Mouse (Mus musculus) embryonic fibroblast, embryonic 13.5 days (primary cell): ENCODE results near the gene Tfb2m. TPM values are rescaled to one million over a fixed set of nuclear protein-coding genes. Genes with fewer than 3 reads are reported as not detected.

Source experiments
- H3K27ac ChIP-seq: 2 replicates; pipeline ENCODE4 v1.5.1; 2012; ENCODE audit warnings: low read length, control low read depth, inconsistent platforms; ENCODE audit not compliant: insufficient read depth
- H3K4me1 ChIP-seq: 2 replicates; pipeline ENCODE4 v1.6.1; 2011; ENCODE audit warnings: low read length; ENCODE audit not compliant: control insufficient read depth, insufficient read depth
- H3K4me3 ChIP-seq: 2 replicates; pipeline ENCODE4 v1.5.1; 2011; ENCODE audit warnings: mild to moderate bottlenecking, control low read depth, low read length; ENCODE audit not compliant: insufficient read depth
- CTCF ChIP-seq: IDR thresholded peaks from 2 replicates; pipeline ENCODE4 v1.5.1; 2011; ENCODE audit warnings: mild to moderate bottlenecking, control low read depth, low read length, moderate library complexity, borderline replicate concordance; ENCODE audit not compliant: insufficient read depth
- POLR2A ChIP-seq: IDR thresholded peaks from 2 replicates; pipeline ENCODE4 v1.6.1; 2011; ENCODE audit warnings: low read depth, mild to moderate bottlenecking, control low read depth, low read length, moderate library complexity
- polyA plus RNA-seq: library from polyadenylated mRNA; stranded (reverse); fragments of >200 nt; gene quantifications from 2 replicates; pipeline ENCODE4 v1.2.4, GENCODE M21; 2011; ENCODE audit warnings: low read depth; ENCODE audit not compliant: missing spikeins, insufficient read length

The Tfb2m gene
- polyA plus RNA-seq, 1 experiment: 35.1 TPM

- no peak overlapping the region for H3K27ac ChIP-seq
- no peak overlapping the region for H3K4me3 ChIP-seq
- TF ChIP-seq POLR2A (no peak), CTCF (no peak)
- H3K4me1 ChIP-seq: peaks cover 3% of the 10 kb centered on the region
Observed at GRCm38 (mm10) chr1:179548220-179548619, 2.2 kb upstream of the Tfb2m start.

GRCm38 (mm10) chr1:179547176-179547575 is 1.1 kb upstream of the Tfb2m start:
- TF ChIP-seq CTCF (no peak), POLR2A (no peak)
- Histone ChIP-seq H3K4me3 (peak overlapping the region; percentile 85), H3K4me1 (peaks cover 3% of the 10 kb centered on the region), H3K27ac (peak overlapping the region; percentile 50; the same call in 1 of the 2 replicates)

GRCm38 (mm10) chr1:179546551-179546917 is 467 bp upstream of the Tfb2m start:
- peak overlapping the region; percentile 85 for H3K4me3 ChIP-seq
- TF ChIP-seq CTCF: no peak
- peak; percentile 0; the same call in 1 of the 2 replicates for TF ChIP-seq POLR2A
- H3K27ac ChIP-seq: peak overlapping the region; percentile 50
- peaks cover 3% of the 10 kb centered on the region for H3K4me1 ChIP-seq

- no peak overlapping the region for H3K4me3 ChIP-seq
- no peak overlapping the region for H3K27ac ChIP-seq
- TF ChIP-seq CTCF (no peak), POLR2A (no peak)
- no peaks in the 10 kb centered on the region for H3K4me1 ChIP-seq
Observed at GRCm38 (mm10) chr1:179541502-179541901, 4.6 kb downstream of the Tfb2m start.

- no peak overlapping the region for H3K27ac ChIP-seq
- no peaks in the 10 kb centered on the region for H3K4me1 ChIP-seq
- TF ChIP-seq CTCF (no peak), POLR2A (no peak)
- H3K4me3 ChIP-seq: no peak overlapping the region
Observed at GRCm38 (mm10) chr1:179539887-179540286, 6.2 kb downstream of the Tfb2m start.

GRCm38 (mm10) chr1:179539054-179539453 is 7.0 kb downstream of the Tfb2m start:
- Histone ChIP-seq H3K4me3 (no peak overlapping the region), H3K27ac (no peak overlapping the region), H3K4me1 (no peaks in the 10 kb centered on the region)
- TF ChIP-seq CTCF (no peak), POLR2A (no peak)

GRCm38 (mm10) chr1:179519901-179520300 is 26.2 kb downstream of the Tfb2m start:
- Histone ChIP-seq H3K4me3 (no peak overlapping the region), H3K4me1 (no peaks in the 10 kb centered on the region), H3K27ac (no peak overlapping the region)
- TF ChIP-seq CTCF (no peak), POLR2A (no peak)

- H3K4me3 ChIP-seq: peak within 1 kb of the TSS; percentile 71
- H3K4me1 ChIP-seq: no peaks in the 10 kb centered on the region
- peak; percentile 61; the same call in 1 of the 2 replicates for TF ChIP-seq CTCF
- TF ChIP-seq POLR2A: peak; percentile 86
- no peak within 1 kb of the TSS for H3K27ac ChIP-seq
Observed at GRCm38 (mm10) chr1:179517713-179518465, 28.2 kb downstream of the Tfb2m start, which contains the start of gene Smyd3. Gene Smyd3, minus strand, starts transcription at chr1:179518041.

- Histone ChIP-seq H3K27ac (no peak overlapping the region), H3K4me1 (0 out of 2 replicates have a peak, but pooled peaks cover under 1% of the 10 kb centered on the region), H3K4me3 (peak overlapping the region; percentile 71)
- TF ChIP-seq CTCF: no peak
- no peak for TF ChIP-seq POLR2A
Observed at GRCm38 (mm10) chr1:179516941-179517712, 28.9 kb downstream of the Tfb2m start.

GRCm38 (mm10) chr1:179511895-179512294 is 34.2 kb downstream of the Tfb2m start:
- Histone ChIP-seq H3K27ac (no peak overlapping the region), H3K4me1 (0 out of 2 replicates have a peak, but pooled peaks cover 2% of the 10 kb centered on the region), H3K4me3 (no peak overlapping the region)
- TF ChIP-seq POLR2A (no peak), CTCF (no peak)
